Mouse (Mus musculus) Muller cell, postnatal 12 days (primary cell): ENCODE measurements around the gene Gda.

ENCODE experiments used
- DNase-seq: peaks from one replicate; pipeline ENCODE4 v3.0.0-alpha.2; 2015; ENCODE audit errors: inconsistent ontology term

The Gda gene

DNA sequence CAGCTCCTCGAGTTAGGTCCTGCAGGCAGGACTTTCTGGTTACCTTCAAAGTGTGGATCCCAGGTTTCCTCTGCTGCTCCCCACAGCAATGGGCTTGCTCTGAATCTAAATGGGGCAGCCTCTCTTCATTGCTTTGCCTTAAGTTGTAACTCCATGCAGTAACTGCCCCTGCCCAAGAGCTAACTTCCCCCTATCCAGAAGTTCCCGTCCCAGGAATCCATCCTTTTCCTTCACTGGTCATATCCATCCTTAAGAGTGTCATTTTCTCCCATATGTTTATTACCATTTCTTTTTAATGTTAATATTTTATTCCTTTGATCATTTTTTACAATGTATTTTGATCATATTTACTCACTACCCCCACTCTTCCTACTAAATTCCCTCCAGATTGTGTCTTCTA lies at the start of gene Gda:
TSS of gene Gda (minus strand) at position 101 of the 400 bp plus-strand sequence.
- DNase-seq: no peak

DNA sequence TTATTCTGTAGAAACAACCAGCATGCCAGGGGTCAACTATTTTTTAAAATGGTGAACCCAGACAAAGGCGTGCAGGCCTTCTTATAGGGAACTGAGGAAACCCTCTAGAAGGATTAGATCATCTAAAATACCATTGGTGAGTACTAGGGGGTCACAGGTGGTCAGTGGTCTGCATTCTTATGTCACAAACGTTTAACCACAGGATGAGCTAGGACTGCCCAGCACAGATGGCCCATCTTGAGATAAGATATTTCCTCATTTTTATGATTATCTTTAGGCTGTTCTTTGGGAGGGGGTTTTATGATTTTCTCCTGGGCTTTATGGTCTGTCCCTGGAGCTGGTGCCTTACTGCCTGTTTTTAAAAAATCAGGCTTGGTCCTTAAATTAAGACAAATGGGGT lies 47.0 kb upstream of the Gda start:
- no peak for DNase-seq

DNA sequence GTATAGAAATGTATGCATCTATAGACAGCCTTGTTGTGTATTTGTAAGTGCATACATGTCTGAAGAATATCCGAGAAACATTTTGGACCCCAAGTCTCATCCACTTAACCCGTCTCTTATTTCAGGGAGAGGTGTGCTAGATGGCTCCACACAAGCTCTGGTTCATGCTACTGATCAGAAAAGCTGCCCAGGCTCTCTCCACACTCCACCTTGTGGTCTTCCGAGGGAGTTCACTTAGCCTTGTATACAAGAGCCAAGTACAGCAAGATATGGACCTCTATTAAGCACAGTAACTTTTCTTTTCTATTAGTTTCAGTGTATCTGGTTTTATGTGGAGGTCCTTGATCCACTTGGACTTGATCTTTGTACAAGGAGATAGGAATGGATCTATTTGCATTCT lies 36.9 kb upstream of the Gda start:
- DNase-seq: peak; percentile 10

DNA sequence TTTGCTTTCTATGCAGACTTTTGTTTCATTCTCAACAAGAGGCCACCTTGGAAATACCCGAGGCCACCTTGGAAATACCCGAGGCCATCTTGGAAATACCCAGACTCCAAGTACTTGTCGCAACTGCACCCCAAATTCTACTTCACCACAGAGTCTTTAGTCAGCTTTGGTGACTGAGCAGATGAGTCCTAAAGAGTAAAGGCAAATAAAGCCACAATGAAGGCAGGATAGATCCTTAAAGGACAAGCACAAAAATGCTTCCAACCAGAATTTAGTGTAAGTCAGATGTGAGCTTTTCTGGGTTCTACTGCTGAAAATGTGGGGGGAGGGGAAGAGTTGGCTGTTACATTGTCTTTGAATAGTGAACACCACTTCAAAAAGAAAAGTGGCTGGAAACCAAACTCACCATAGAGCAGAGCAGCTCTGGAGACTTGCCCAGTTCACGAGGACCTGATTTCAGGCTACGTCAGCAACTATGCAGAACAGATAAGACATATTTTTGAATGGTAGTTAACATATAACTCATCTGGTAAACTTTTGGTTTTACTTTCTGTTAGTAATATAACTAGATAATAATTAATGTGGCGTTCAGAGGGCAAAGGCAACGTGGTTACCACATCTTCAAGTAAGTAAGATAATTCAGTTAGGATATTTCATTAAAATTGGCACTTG lies 34.5 kb upstream of the Gda start:
- DNase-seq: no peak

DNA sequence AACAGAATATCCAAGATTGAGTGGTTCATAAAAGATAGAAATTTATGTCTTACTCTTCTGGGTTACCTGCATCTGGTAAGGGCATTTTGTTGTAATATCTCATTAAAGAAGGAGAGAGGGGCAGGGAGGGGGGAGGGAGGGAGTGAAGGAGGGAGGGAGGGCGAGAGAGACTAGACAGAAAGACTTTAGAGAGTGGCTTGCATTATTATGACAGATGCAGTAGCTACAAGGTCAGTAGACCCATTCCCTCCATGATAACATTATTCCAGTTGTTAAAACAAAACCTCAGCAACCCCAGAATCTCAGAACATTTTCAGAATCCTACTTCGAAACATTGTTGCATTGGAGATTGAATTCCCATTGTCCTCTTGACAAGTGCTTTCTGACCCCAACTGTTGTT lies 33.9 kb upstream of the Gda start:
- DNase-seq: no peak

DNA sequence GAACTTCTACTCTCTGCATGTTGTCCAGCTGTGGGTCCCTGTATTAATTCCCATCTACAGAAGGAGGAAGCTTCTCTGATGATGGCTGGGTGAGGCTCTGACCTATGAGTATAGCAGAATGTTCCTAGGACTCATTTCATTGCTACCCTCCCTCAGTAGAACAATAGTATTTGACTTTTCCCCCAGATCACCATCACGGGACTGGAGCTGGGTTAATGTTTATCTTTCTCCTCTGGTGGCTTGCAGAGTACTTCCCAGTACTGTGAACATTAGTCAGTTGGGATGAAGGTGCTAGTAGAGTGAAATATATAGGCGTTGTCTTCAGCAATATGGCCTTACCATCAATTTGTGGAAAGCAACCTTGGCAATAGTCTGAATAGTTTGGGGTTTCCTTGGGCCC lies 31.5 kb upstream of the Gda start:
- no peak for DNase-seq

DNA sequence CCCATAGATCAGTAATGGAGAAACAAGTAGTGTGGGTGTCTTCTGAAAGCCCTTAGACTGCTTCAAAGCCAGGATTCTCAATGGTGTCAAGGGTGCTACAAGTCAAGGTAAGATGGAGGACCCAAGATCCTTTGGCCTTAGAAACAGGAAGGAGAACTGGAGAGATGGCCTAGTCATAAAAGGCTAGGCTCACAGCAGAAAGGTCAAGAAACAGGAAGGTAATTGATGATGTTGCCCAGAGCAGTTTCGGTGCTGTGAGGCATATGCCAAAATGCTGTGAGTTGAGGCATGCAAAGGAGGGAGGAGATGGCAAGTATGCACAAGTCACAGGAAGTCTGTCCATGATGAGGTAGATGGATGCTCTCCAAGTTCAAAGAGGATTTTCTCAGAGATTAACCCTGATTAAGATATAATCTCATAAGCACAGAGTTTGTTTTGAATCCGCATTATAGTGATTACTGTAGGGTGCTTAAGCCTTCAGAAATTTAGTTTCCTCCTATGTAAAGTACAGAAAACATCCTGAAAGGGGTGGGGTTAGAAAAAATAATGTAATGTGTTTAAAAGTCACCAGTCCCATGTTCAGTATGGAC lies 26.2 kb upstream of the Gda start:
- DNase-seq: no peak

DNA sequence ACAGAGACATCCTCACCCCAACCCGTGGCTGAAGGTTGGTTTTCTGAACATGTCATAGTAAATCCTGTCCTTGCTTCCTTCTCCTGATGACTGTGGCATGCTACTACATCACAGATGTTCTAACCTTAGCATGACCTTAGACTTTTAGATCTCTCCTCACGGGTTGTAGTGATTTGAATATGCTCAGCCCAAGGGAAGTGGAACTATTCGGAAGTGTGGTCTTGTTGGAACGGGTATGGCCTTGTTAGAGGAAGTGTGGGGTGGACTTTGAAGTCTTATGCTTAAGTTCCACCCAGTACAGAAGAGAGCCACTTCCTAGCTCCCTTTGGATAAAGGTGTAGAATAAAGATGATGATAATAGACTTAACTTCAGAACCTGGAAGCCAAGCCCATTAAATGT lies 22.6 kb upstream of the Gda start:
- DNase-seq: no peak

DNA sequence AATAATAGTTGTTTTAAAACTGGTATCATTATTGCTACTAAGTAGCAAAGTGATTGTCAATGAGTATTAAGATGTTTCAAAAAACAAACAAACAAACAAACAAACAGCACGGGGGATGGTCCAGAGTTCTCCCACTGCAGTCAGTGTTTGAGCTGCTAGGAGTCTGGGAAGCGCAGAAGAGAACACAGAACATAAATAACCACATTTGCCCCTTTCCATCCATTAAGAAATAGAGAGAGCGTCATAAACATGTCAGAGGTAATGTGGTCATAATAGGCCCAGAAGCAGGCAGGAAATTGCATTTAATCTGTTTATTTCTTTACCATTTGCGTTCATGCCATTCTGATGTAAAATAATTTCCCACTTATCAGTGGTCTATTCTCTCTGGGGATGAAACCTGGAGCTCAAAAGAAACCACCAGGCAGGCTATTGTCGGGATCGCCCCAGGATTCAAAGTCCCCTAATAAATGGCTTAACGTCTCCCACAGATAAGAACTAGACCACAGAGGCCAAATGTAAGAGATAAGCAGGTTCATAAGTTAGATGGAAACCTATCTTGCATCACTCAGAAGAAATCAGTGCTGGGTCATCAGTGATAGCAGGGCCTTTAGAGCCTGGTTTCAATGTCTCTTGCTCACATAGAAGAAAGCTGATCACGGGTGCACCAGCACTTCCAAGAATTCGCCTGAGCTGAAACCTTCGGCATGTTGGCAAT lies 20.7 kb upstream of the Gda start:
- no peak for DNase-seq

DNA sequence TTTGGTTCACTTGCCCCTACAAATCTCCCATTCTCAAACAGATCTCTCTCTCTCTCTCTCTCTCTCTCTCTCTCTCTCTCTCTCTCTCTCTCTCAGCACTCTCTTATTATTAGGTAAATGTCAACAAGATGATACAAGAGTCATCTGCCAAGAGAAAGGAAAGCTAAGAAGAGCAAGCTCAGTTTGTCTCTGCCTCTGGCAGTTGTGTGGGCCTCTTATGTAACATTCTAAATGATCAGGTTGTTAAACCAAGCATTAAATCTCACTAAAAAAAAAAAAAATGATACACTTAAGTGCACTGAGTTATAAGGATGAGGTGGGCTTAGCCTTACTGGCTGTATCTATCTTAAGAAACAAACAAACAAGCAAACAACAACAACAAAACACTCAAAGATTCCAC lies 18.1 kb upstream of the Gda start:
- no peak for DNase-seq

DNA sequence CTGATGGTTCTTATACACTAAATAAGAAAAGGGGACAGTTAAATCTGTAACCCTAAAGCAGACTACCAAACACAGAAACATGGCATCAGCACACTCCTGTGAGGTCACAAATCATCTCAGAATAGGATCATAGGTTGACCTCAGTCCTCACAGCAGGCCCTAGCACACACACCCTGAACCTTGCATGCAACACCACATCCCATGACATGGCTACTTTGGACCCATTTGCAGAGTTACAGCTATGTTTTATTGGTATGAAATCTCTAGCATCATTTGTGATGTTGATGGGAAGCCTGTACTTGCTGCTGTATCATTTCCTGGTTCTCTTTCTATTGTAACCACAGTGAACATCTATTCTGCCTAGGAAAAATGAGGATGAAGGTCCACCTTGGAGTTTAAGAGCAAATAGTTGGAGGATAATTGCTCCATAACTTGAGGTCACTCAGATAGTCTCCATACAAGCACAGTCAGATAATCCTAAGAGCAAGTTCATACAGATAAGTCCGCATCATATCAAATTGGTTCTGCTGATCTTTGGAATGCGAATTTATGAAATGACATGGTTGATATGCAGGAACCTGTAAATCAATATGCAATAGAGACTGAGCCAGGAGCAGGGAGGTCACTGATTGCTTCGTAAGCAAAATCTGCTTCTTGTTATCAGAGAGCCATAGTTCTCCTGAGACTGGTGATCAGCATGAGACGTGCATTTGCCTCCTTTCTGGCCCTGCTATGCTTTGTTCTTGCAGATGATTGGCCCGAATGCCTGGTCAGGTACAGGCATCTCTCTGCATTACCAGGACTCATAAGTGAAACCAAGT lies 14.1 kb upstream of the Gda start:
- DNase-seq: no peak

DNA sequence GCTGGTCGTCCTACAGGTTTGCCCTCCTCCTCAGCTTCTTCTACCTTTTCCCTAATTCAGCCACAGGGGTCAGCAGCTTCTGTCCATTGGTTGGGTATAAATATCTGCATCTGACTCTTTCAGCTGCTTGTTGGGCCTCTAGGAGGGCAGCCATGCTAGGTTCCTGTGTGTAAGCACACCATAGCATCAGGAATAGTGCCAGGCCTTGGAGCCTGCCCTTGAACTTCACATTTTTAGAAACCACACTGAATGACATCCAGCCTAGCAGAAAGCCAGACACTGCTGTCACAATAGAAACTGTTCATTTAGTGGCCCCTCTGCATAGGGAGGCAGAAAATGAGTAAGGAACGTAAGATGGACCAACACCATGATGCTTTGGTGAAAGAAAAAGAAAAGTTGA lies 8.9 kb upstream of the Gda start:
- DNase-seq: no peak

DNA sequence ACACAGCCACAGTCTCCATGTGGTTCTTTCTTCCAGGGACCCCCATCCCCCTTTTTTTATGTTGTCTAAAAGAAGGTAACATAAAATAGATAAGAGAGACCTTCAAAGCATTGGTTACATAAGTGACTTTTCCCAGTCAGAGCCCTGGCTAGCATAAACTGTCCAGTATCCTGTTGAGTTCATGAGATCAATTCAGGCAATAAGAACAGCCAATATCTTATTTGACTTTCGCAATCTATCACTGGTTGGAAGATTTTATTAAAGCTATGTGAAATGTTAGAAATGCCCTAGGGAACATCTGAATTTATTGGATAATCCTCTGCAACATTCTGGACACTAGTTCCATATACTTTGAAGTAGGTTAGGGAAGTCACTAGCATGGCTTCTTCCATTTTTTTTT lies 7.8 kb upstream of the Gda start:
- no peak for DNase-seq

DNA sequence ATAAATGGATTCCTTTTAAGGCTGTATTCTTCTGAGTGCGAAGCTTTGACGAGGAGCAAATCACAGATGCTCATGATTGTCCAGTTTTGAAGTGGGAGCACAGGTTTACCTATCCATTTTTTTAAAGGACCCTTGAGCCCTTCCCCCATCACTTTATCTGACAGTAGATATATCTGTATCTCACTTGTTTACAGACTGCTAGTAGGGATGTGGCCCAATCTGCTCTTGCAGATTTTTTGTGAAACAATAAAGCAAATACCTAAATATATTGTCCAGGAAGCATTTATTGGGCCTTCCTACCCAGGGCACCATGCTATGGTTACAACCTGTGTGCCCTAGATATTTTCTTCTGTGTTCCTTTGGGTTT lies 6.8 kb upstream of the Gda start:
- DNase-seq: no peak

DNA sequence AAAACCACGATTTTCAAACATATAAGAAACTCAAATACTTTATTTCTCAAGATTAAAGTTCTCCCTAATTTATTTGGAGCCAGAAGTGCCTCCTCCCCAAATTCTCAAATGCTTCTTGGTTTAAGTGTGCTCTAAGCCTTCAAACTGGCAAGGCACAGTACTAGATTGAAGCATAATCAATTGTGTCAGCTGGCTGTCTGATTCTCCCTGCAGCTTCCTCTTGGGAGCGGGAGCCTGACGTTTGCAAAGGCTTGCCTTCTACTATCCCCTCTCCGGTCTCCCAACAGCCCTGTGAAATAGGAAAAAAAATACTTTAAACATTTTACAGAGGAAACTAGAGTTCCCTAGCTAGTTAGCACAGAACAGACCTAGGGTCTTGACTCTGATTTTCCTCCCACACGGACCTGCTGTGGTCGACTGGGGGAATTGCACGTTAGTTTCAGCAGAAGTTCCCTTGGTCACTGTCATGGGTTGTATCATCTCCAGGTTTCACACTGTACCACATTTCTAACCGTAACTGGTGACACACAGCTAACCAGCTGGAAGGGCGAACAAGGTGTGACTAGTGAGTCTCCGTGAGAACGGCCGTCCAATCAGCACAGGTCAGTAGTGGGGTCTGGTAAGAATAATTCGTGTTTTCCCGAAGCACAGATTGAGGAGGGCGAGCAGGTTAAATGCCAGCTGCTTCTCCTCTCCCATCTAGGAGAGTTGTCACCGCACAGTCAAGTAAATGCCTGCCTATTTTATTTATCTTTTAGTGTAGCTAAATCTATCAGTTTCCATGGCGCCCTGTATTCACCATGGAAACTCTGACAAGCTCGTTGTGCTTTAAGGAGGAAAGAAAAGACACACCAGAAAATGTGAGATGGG lies 6.2 kb upstream of the Gda start:
- DNase-seq: no peak

DNA sequence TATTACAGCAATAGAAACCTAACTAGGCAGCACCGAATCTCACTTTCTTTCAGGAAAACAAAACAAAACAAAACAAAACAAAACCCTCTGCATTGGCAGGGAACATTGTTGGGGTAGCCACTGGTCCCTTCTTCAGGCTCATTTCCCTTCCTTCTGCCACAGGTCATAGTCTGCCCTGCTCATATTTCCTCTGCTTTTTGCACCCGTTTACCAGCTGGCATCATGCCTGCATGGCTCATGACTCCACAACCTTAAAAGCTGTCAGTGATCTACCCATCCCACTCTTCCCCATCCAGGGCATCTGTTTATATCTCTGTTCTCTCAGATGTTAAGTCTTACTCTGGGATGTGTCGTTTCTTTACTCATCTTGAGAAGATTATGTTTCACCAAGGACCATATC lies 5.3 kb upstream of the Gda start:
- DNase-seq: no peak

DNA sequence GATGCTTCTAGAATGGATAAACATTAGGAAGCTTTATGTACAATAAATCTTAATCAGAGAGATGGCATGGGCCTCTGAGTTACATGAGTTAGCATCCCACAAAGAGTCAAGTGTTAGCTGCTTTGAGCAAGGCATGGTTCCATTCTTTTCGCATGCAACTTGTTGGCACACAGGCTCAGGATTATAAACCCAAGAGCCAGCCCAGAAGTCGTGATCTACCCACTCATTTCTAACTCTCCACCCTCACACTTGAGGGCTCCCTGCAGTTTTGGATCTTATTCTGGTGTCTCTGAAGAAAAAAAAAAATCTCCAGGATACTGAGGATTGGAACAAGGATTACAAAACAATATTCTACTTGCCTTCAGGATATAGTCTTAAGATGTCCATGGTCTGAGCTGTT lies 4.5 kb upstream of the Gda start:
- no peak for DNase-seq

DNA sequence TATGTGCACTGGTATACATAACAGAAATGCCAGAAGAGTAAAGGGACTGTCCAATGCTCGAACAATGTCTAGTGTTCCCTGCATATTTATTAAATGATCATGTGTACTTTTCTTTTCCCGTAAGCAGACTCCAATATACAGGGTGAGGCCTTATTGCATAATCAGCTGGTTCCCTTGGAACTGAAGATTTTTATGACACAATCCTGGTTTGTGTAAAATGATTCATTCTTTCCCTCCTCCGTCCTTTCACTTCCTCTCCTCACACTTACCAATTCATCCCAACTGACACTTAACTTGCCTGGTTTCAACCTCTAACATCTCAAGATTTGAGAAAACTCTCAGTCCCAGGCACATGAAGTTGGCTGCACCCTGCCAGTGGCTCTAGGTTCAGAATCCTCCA lies 3.5 kb upstream of the Gda start:
- no peak for DNase-seq

DNA sequence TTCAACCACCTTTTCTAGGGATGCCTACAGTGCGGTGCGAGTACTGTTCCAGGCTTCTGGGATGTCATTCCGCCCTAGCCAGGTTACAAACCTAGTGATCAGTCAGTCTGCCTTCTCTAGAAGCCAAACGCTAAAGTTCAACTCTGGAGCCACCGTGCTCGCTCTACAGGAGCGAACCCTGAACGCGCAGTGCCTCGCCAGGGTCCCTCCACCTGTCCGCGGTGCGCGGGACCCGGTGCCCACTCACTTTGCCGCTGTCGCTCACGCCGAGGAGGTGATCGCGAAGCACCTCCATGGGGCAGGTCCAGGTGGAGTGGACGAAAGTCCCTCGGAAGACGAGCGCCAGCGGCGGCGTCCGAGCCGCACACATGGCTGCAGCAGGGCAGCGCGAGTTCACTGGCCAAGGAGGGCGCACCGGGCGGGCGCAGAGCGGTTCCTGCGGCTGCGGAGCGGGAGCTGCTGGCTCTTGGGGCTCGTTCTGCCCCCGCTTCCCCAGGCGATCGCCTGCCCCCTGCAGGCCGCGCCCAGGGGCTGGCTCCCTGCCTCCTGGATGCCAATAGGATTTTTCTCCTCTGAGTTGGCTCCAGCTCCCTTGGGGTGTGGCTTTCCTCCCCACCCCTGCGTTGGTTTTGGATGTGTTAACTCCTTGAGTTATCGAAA lies 994 bp downstream of the Gda start:
- peak; percentile 84 for DNase-seq

DNA sequence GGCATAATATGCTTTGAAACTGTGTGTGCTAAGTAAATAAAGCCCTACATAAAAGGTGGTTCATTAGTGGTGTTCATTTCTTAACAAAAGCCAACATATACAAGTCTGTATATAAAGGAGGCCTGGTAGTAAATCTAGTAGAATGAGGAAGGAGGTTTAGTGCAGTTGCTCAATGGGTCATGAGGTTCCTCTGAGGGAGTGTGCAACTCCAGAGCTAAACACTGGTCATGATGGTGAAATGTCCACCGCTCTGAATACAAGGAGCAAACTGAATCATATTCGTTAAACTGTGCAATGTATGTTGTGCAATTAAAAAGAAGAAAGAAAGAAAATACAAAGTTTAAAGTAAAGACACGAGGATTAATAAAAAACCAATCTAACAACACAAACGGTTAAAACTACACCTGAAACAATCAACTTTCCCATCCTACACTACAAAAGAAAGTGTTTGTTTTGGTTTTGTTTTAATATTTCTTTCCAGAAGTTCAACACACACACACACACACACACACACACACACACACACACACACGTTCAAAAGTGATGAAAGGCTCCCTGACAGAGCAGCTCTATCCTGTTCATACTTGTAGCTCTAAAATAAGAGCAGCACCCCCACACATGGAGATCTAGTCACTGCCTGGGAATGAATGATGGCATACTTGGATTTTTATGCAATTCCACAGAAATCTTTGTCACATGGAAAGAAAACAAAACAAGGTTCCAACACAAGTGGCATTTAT lies 11.9 kb downstream of the Gda start:
- no peak for DNase-seq
